Mouse (Mus musculus) kidney, embryonic 14.5 days (tissue): ENCODE measurements at regions not wholly inside any gene's neighbourhood (a gene's known extent, or its start where the extent isn't known, plus 50 kb on each side); places are given as distances from the start of the nearest gene placed in this dataset.
A peak's percentile ranks its signal among the peaks of the same experiment; 100 is the strongest.

Experiments
- ATAC-seq: fragments of 200-750 bp; cut with Nextera tagmentation; 2 replicates; pipeline ENCODE4 v1.8.0; 2017; ENCODE audit warnings: moderate number of reproducible peaks, mild to moderate bottlenecking, moderate TSS enrichment, moderate library complexity; ENCODE audit not compliant: low FRiP score, low TSS enrichment
- H3K27ac ChIP-seq: fragments of 300-500 bp; sonication (generic); 2 replicates; pipeline ENCODE4 v1.5.1; 2014; ENCODE audit warnings: low read depth, mild to moderate bottlenecking, low read length, moderate library complexity, mixed read lengths
- H3K27me3 ChIP-seq: fragments of 300-500 bp; sonication (generic); 2 replicates; pipeline ENCODE4 v1.6.1; 2014; ENCODE audit warnings: mild to moderate bottlenecking, low read length; ENCODE audit not compliant: control insufficient read depth, insufficient read depth
- H3K36me3 ChIP-seq: fragments of 300-500 bp; sonication (generic); 2 replicates; pipeline ENCODE4 v1.6.1; 2014; ENCODE audit warnings: low read length, mixed read lengths; ENCODE audit not compliant: control insufficient read depth, insufficient read depth
- H3K4me1 ChIP-seq: fragments of 300-500 bp; sonication (generic); 2 replicates; pipeline ENCODE4 v1.6.1; 2014; ENCODE audit warnings: low read length, mixed read lengths; ENCODE audit not compliant: control insufficient read depth, insufficient read depth
- H3K4me2 ChIP-seq: fragments of 300-500 bp; sonication (generic); replicated peaks from 2 replicates; pipeline ENCODE4 v1.6.1; 2014; ENCODE audit warnings: low read depth, mild to moderate bottlenecking, low read length
- H3K4me3 ChIP-seq: fragments of 300-500 bp; sonication (generic); 2 replicates; pipeline ENCODE4 v1.5.1; 2014; ENCODE audit warnings: mild to moderate bottlenecking, low read length
- H3K9ac ChIP-seq: fragments of 300-500 bp; sonication (generic); 2 replicates; pipeline ENCODE4 v1.6.1; 2014; ENCODE audit warnings: low read depth, mild to moderate bottlenecking, low read length, moderate library complexity
- H3K9me3 ChIP-seq: fragments of 300-500 bp; sonication (generic); 2 replicates; pipeline ENCODE4 v1.6.1; 2016; ENCODE audit warnings: low read length; ENCODE audit not compliant: control insufficient read depth
- WGBS: fragments of 180-500 bp; shearing (Covaris S2); extraction: QIAGEN DNeasy Blood & Tissue Kit; methylation state at CpG from one replicate; pipeline ENCODE4 v1.1.7; 2014; 5-methylcytosine and 5-hydroxymethylcytosine counted together

DNA sequence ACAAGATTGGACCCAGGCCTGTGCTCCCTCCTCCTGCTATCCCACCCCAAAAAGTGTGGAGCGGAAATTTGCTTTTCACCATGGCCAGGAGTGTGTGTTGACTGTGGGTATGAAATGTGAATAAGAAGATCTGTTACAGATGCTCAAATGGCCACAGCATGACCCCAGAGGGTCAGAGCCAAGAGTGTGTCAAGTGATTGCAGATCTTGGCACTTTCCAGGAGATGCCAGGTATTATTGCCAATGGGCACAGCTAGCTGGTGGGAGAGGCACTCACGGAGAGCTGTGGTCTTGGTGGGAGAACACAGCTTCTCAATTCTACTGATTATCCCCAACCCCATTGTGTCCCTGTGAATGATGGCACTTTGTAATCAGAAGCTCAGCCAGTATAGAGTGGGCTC is 62.7 kb downstream of the Smim20 start:
- WGBS: 96% methylated on average over 2 of the region's 2 CpGs
- H3K36me3 ChIP-seq: no peaks in the 10 kb centered on the region
- no peaks in the 10 kb centered on the region for H3K9me3 ChIP-seq
- no peak overlapping the region for H3K4me3 ChIP-seq
- H3K9ac ChIP-seq: no peak overlapping the region
- no peak overlapping the region for H3K4me2 ChIP-seq
- ATAC-seq: no peak
- no peak overlapping the region for H3K27ac ChIP-seq
- H3K27me3 ChIP-seq: no peaks in the 10 kb centered on the region
- H3K4me1 ChIP-seq: no peaks in the 10 kb centered on the region

DNA sequence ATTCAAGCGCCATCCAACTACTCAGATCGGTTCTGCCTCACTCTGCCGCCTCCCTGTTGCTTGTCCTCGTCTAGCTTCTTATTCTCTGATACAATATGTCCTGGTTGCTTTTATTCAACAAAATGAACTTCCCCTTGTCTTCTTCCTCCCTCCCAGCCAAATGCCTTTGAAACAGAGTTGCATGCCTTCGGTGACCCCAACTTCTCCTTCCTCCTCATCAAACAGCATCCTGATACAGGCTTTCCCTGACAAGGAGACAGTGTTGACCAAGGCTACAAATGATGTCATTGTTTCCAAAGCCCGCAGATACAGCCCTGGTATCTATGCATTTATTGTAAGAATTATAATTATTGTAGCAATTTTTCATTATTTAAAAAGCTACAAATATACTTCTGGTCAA is 69.8 kb downstream of the Smim20 start:
- H3K9me3 ChIP-seq: no peaks in the 10 kb centered on the region
- no peaks in the 10 kb centered on the region for H3K27me3 ChIP-seq
- no peak overlapping the region for H3K9ac ChIP-seq
- ATAC-seq: no peak
- no peak overlapping the region for H3K27ac ChIP-seq
- no peak overlapping the region for H3K4me3 ChIP-seq
- H3K36me3 ChIP-seq: no peaks in the 10 kb centered on the region
- H3K4me2 ChIP-seq: no peak overlapping the region
- no peaks in the 10 kb centered on the region for H3K4me1 ChIP-seq
- WGBS: 81% methylated on average over 6 of the region's 6 CpGs

DNA sequence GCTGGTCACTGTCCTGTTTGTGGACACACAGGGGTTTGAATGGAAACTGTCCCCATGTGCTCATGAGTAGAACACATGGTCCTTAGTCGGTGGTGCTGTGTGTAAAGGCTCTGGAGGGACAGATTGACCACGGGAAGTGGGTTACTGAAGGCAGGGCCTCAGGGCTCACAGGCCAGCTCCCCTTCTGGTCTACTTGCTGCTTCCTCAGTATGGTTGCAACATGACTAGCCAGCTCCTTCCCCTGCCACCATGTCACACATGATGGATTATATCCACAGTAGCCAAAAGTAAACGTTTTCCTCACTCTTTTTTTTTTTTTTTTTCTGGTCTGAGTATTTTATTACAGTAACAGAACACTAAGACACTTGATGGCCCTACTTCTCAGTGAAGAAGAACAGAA is 70.9 kb downstream of the Smim20 start:
- 37% methylated on average over 3 of the region's 3 CpGs for WGBS
- H3K9me3 ChIP-seq: no peaks in the 10 kb centered on the region
- H3K4me3 ChIP-seq: no peak overlapping the region
- no peak overlapping the region for H3K27ac ChIP-seq
- 0 out of 2 replicates have a peak, but pooled peaks have one; percentile 32 for ATAC-seq
- H3K36me3 ChIP-seq: no peaks in the 10 kb centered on the region
- H3K27me3 ChIP-seq: no peaks in the 10 kb centered on the region
- H3K4me1 ChIP-seq: no peaks in the 10 kb centered on the region
- H3K9ac ChIP-seq: no peak overlapping the region
- no peak overlapping the region for H3K4me2 ChIP-seq

DNA sequence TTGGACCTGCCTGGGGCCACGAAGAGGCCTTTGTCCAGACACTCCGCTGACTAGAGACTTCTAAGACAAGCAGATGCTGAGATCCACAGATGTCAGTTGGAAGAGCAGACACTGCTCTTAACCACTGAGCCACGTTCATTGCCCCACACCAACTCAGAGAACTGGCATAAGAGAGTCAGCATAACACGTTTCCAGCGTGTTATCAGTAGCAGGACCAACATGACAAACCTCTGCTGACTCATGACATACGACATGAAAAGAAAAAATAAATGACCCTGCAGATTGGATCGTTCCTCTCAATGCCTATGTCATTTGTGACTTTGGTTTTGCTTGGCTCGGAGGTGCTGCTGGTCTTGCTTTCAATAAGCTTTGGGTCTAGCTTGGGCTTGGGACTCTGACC is 78.3 kb downstream of the Smim20 start:
- H3K4me1 ChIP-seq: 0 out of 2 replicates have a peak, but pooled peaks cover 3% of the 10 kb centered on the region
- no peaks in the 10 kb centered on the region for H3K36me3 ChIP-seq
- 86% methylated on average over 8 of the region's 8 CpGs for WGBS

DNA sequence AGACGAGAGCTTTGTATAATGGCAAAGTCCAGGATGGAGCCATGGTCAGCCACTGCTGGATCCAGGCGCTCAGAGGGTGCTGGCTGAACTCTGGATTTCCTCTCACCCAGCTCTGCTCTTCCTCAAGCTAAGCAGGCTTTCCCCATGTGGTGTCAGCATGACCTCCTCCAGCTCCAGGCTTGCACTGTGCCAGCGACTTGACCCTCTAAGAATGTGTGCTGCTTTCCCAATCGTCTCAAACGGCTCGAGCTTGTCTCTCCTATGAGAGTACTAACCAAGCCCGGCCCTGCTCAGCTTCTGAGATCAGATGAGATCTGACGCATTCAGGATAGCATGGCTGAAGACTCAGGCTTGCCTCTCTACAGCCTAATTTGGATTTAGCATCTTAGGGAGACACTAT is 79.1 kb downstream of the Smim20 start:
- no peak overlapping the region; the same call in 1 of the 2 replicates for H3K27ac ChIP-seq
- ATAC-seq: no peak
- WGBS: 60% methylated on average over 8 of the region's 8 CpGs

More for the DNA sequence above, 78.3 kb downstream of the Smim20 start:
- H3K27ac ChIP-seq: no peak overlapping the region
- no peak overlapping the region for H3K9ac ChIP-seq
- H3K27me3 ChIP-seq: no peaks in the 10 kb centered on the region
- no peak overlapping the region for H3K4me3 ChIP-seq
- no peaks in the 10 kb centered on the region for H3K9me3 ChIP-seq
- H3K4me2 ChIP-seq: no peak overlapping the region
- no peak for ATAC-seq

DNA sequence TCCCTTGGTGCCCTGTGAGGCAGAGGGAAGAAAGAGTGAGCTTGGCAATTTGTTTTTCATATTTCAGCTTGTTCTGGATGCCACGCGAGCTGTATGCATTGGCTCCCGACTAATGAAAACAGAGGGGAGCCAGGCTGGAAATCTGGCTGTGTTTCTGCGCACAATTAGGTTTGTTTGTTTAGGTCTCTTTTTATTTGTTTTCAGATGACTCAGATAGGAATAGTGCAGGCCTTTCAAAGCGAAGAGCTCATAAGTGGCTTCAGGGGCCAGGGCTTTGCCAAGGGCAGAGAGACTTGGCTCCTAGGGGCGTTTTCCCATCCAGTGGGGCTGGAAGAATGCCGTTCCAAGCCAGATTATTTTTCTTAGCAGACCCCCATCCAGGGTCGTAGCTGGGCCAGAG is 79.9 kb downstream of the Smim20 start:
- H3K4me1 ChIP-seq: 0 out of 2 replicates have a peak, but pooled peaks cover 3% of the 10 kb centered on the region
- no peak overlapping the region for H3K9ac ChIP-seq
- H3K4me2 ChIP-seq: no peak overlapping the region
- no peak for ATAC-seq
- H3K4me3 ChIP-seq: no peak overlapping the region
- no peaks in the 10 kb centered on the region for H3K36me3 ChIP-seq
- WGBS: 46% methylated on average over 8 of the region's 8 CpGs
- H3K9me3 ChIP-seq: no peaks in the 10 kb centered on the region
- no peak overlapping the region for H3K27ac ChIP-seq
- H3K27me3 ChIP-seq: no peaks in the 10 kb centered on the region

More for the DNA sequence above, 79.1 kb downstream of the Smim20 start:
- Histone ChIP-seq H3K9me3 (no peaks in the 10 kb centered on the region), H3K9ac (no peak overlapping the region), H3K4me1 (0 out of 2 replicates have a peak, but pooled peaks cover 3% of the 10 kb centered on the region), H3K36me3 (no peaks in the 10 kb centered on the region), H3K27me3 (no peaks in the 10 kb centered on the region), H3K4me2 (no peak overlapping the region), H3K4me3 (no peak overlapping the region)

DNA sequence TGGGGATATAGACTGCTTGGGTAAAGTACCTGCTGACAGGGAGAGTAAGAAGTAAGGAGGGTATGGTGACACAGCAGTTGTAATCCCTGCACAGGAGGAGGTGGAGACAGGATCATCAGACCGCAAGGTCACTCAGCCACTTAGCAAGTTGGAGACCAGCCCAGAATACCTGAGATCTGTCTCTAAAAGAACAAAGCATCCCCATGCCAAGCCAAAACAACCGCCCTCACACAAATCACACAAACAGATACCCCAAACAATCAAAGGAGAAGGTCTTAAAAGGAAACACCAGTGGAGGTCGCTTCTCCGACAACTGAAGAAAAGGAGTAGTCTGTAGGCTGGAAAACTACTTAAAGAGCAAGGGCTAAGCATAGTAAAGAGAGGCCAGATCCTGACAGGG is 86.0 kb downstream of the Smim20 start:
- ATAC-seq: no peak
- H3K27me3 ChIP-seq: no peaks in the 10 kb centered on the region
- WGBS: 58% methylated on average over 4 of the region's 4 CpGs
- no peak overlapping the region for H3K9ac ChIP-seq
- no peaks in the 10 kb centered on the region for H3K4me1 ChIP-seq
- no peak overlapping the region for H3K4me3 ChIP-seq
- no peaks in the 10 kb centered on the region for H3K9me3 ChIP-seq
- H3K27ac ChIP-seq: no peak overlapping the region
- H3K4me2 ChIP-seq: no peak overlapping the region
- H3K36me3 ChIP-seq: no peaks in the 10 kb centered on the region

DNA sequence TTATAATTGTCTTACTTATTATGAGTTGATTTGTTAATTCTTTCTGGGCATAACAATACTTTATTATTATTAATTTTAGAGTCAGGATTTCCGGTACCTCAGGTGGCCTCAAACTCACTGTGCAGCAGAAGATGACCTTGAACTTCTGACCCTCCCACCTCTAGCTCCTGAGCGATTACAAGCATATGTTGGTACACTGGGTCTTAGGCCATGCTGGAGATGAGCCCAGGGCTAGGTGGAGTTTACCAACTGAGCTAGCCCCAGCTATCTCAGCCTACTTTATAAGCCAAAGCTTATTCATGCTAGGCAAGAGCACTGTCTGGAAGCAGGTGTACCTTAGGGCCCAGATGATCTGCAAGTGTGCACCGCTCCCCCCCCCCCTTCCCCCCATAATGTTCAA is 87.4 kb downstream of the Smim20 start:
- 78% methylated on average over 3 of the region's 3 CpGs for WGBS
- Histone ChIP-seq H3K27me3 (no peaks in the 10 kb centered on the region), H3K4me2 (no peak overlapping the region), H3K4me3 (no peak overlapping the region), H3K36me3 (no peaks in the 10 kb centered on the region), H3K9ac (no peak overlapping the region), H3K9me3 (no peaks in the 10 kb centered on the region), H3K27ac (no peak overlapping the region), H3K4me1 (no peaks in the 10 kb centered on the region)
- ATAC-seq: no peak

DNA sequence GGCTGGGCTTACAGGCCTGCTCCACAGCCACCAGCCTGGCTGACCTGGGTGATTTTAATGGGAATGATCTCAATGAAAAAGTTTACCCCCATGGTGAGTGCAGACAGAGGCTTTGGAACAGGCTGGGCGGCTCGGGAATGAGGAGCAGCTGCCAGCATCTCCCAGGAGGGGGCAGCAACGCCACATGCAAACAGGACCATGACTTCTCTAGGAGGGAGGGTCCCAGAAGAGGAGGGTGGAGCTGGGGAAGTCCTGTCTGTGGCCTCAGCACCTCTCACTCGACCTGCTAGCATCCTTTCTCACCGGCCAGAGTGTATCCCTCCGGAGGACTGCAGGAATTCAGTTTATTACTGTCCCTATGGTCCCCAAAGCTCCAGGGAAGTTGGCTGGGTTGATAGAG is 88.2 kb downstream of the Smim20 start:
- Histone ChIP-seq H3K4me2 (no peak overlapping the region), H3K36me3 (no peaks in the 10 kb centered on the region), H3K9ac (no peak overlapping the region), H3K9me3 (no peaks in the 10 kb centered on the region), H3K4me3 (no peak overlapping the region), H3K27me3 (no peaks in the 10 kb centered on the region), H3K4me1 (no peaks in the 10 kb centered on the region), H3K27ac (no peak overlapping the region)
- ATAC-seq: peak; percentile 89
- WGBS: 0% methylated on average over 6 of the region's 6 CpGs
